Mouse (Mus musculus): ENCODE measurements at regions not wholly inside any gene's neighbourhood (a gene's known extent, or its start where the extent isn't known, plus 50 kb on each side); places are given as distances from the start of the nearest gene placed in this dataset.
A peak's percentile ranks its signal among the peaks of the same experiment; 100 is the strongest.

DNA sequence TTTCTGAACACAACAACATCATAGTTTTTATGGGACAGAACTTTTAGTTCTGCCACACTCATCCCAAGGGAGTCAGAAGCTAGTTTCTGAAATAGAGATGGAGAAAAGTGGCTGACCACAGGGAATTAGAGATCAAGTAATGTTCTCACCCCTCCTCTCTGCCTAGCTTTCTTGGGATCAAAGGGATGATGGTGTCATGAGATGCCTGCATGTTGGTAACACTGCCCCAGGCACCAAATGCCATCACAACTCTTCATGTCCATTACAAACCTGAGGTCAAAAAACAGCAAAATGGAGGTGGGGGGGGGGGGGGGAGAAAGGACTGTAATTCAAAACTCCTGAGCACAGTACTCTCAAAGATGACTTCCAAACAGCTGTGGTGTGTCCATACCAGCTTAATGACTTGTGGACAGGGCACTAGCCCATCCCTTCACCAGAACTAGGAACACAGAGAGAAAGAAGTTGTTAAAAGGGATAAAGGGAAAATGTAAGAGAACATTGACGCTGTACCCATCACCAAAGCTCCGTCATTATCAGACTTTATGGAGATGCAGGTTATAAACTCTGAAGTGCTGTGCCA is 127.9 kb upstream of the Tfap2d start:
- no peak for ATAC-seq (ENCODE audit: low FRiP score)
- H3K9me3 ChIP-seq (replicated peaks): no peaks in the 10 kb centered on the region
- 76% methylated on average over 2 of the region's 2 CpGs for WGBS
- no peak overlapping the region for H3K4me2 ChIP-seq
- no peaks in the 10 kb centered on the region for H3K27me3 ChIP-seq (replicated peaks)
- H3K4me1 ChIP-seq: no peaks in the 10 kb centered on the region
- no peak overlapping the region for H3K9ac ChIP-seq (replicated peaks)
- no peak overlapping the region for H3K27ac ChIP-seq (replicated peaks)
- no peaks in the 10 kb centered on the region for H3K36me3 ChIP-seq
- no peak overlapping the region for H3K4me3 ChIP-seq (replicated peaks)

DNA sequence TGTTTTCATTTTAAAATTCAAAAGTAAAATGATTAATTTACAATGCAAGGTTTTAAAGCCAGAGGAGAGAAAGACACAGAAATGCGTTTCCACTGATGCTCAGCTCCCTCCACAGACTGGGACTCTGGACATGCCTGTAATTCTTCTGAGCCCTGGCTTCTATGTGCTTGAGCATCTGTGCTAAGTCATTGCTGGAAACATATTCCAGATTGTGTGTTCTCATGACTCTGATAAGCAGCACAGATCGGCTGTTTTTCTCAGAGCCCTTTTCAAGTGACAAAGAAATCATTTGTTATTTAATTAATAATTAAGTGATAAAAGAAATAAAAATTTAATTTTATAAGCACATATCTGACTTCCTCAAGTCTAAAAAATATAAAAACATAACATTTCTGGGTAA is 127.3 kb upstream of the Tfap2d start:
- H3K27ac ChIP-seq (replicated peaks): no peak overlapping the region
- ATAC-seq (ENCODE audit: low FRiP score): no peak

DNA sequence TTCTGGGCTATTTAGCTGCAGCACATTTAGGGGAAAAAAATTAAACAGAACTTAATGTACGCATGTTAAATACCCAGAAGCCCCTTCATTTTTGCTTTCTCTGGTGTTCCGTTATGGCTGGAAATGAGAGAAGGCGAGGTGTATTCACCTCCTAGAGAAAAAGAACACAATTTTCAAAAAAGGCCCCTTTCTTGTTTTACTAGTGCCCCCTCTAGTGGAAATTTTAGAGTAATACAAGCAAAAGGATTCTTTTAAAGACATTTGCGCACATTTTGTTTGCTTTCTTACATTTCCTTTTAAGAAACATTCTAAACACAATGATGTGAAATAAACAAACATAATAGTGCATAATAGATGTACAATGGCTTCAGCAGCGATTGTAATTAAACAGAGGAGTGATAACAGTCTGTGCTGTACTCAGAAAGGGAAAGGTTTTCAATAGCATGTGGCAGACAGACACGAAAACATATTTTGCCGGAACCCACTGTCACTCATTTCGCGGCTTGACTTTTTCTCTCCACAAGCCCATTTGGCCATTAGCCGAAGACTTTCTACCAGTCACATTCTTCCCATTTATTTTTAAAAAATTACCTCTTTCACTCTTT is 126.0 kb upstream of the Tfap2d start:
- H3K27me3 ChIP-seq (replicated peaks): no peaks in the 10 kb centered on the region
- no peaks in the 10 kb centered on the region for H3K36me3 ChIP-seq
- H3K4me3 ChIP-seq (replicated peaks): no peak overlapping the region
- ATAC-seq (ENCODE audit: low FRiP score): no peak; the same call in 1 of the 2 replicates
- no peaks in the 10 kb centered on the region for H3K9me3 ChIP-seq (replicated peaks)
- H3K27ac ChIP-seq (replicated peaks): no peak overlapping the region
- peak overlapping the region; percentile 13; the same call in 1 of the 2 replicates for H3K4me2 ChIP-seq
- no peak overlapping the region for H3K9ac ChIP-seq (replicated peaks)
- 43% methylated on average over 10 of the region's 10 CpGs for WGBS
- no peaks in the 10 kb centered on the region for H3K4me1 ChIP-seq

More for the DNA sequence above, 127.3 kb upstream of the Tfap2d start:
- H3K36me3 ChIP-seq: no peaks in the 10 kb centered on the region
- WGBS: 64% methylated on average over 2 of the region's 2 CpGs
- no peak overlapping the region for H3K9ac ChIP-seq (replicated peaks)
- no peak overlapping the region for H3K4me2 ChIP-seq
- no peaks in the 10 kb centered on the region for H3K27me3 ChIP-seq (replicated peaks)
- no peaks in the 10 kb centered on the region for H3K4me1 ChIP-seq
- no peak overlapping the region for H3K4me3 ChIP-seq (replicated peaks)
- H3K9me3 ChIP-seq (replicated peaks): no peaks in the 10 kb centered on the region

DNA sequence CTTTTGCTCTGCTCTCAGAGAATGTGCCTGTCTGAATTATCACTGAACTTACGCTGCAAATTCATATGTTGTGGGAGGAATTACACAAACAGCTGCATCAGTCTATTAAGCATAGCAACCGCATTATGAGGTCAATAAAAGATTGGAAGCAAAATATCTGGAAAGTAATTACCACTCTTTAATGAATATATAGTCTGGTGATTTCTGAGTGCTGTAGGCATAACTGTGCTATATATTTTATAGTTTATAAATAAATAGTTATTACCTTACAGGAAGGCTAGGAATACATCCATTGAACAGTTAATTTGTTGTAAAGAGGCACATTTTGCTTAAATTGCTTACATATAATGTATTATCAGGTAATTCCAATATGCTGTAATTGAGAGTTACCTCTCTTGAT is 123.7 kb upstream of the Tfap2d start:
- Histone ChIP-seq H3K27ac (replicated peaks) (no peak overlapping the region), H3K9me3 (replicated peaks) (no peaks in the 10 kb centered on the region), H3K4me1 (no peaks in the 10 kb centered on the region), H3K36me3 (no peaks in the 10 kb centered on the region), H3K9ac (replicated peaks) (no peak overlapping the region), H3K27me3 (replicated peaks) (no peaks in the 10 kb centered on the region), H3K4me2 (no peak overlapping the region), H3K4me3 (replicated peaks) (no peak overlapping the region)
- 38% methylated on average over 2 of the region's 2 CpGs for WGBS
- ATAC-seq (ENCODE audit: low FRiP score): peak; percentile 58

DNA sequence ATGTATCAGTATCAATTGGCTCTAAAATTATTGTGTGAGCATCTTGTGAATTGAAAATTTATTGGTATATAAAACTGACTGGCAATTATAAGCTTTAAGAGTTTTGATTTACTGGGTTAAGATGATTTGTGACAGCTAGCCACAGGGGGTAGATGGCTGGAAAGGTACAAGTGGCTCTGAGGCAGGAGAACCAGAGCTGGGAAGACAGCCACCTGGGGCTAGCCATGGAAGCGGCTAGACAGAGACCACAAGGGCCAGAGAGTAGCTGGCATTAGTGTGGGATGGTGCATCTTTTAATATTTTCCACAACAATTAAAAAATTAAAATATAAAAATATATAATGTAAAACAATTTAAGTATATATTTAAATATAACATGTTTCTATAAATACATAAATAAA is 86.0 kb upstream of the Tfap2d start:
- H3K9me3 ChIP-seq (replicated peaks): no peaks in the 10 kb centered on the region
- no peaks in the 10 kb centered on the region for H3K4me1 ChIP-seq
- no peaks in the 10 kb centered on the region for H3K36me3 ChIP-seq
- H3K27ac ChIP-seq (replicated peaks): no peak overlapping the region
- no peak overlapping the region for H3K9ac ChIP-seq (replicated peaks)
- no peaks in the 10 kb centered on the region for H3K27me3 ChIP-seq (replicated peaks)
- WGBS: 100% methylated on average over 1 of the region's 1 CpGs
- H3K4me2 ChIP-seq: no peak overlapping the region
- no peak overlapping the region for H3K4me3 ChIP-seq (replicated peaks)
- ATAC-seq (ENCODE audit: low FRiP score): no peak

Data from neural tube, embryonic 15.5 days (tissue).